Mouse (Mus musculus): Measurements from ENCODE around the gene Dennd1a.

DNA sequence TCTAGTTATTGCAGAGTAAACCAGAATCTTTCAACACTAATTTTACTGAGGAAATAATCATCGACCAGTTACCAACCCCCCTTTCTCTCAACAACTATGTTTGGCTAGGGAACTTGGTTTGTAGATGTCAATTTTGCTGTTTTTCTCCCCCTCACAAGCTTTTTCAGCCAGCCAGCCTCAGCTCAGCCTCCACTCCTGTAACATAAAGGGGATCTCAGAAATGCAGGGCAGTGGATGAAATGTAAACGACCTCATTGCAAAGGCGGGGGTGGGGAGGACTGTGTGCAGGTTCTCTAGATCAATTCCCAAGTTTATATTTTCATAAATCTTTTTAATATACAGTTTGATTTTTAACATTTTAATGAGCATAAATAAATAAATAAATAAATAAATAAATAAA, 147.7 kb downstream of the Dennd1a start:
- TF ChIP-seq EP300 (IDR thresholded peaks at IDR 0.05; ENCODE audit: insufficient read depth, low read depth, low read length), result no peak
- no peak for TF ChIP-seq POLR2A (IDR thresholded peaks at IDR 0.05; ENCODE audit: insufficient read depth, low read length)

All from ES-Bruce4 (cell line).